Mouse (Mus musculus): ENCODE results near the gene Pou6f1. TPM values are rescaled to one million over a fixed set of nuclear protein-coding genes. Genes with fewer than 3 reads are reported as not detected.

Gene Pou6f1
- total RNA-seq (2021) = 10 to 100 TPM; 30.7 to 34.4 TPM
- long read RNA-seq, experiment 1, partial matches to known transcripts = 0 of 4 reads
- long read RNA-seq, experiment 1, other reads (novel, unspliced or antisense) = 4 of 4 reads
- long read RNA-seq, experiment 2, partial matches to known transcripts = 4 of 15 reads
- long read RNA-seq, experiment 2, other reads (novel, unspliced or antisense) = 9 of 15 reads

GRCm38 (mm10) chr15:100599276-100600046 lies at the start of gene Pou6f1:
Pou6f1 (minus strand) TSS chr15:100599984.
- DNase-seq (ENCODE audit: low spot score in 2 of 2) = no peak

GRCm38 (mm10) chr15:100646161-100646560 lies 46.4 kb upstream of the Pou6f1 start:
- no peak for DNase-seq (ENCODE audit: low spot score in 2 of 2)

GRCm38 (mm10) chr15:100642451-100642850 lies 42.7 kb upstream of the Pou6f1 start:
- no peak for DNase-seq (ENCODE audit: low spot score in 2 of 2)

- DNase-seq (ENCODE audit: low spot score in 2 of 2) = no peak
Observed at GRCm38 (mm10) chr15:100641226-100641810, 41.5 kb upstream of the Pou6f1 start.

- no peak for DNase-seq (ENCODE audit: low spot score in 2 of 2)
Observed at GRCm38 (mm10) chr15:100639972-100640750, 40.4 kb upstream of the Pou6f1 start.

- peak in 1 of 2 experiments; percentile 46 for DNase-seq (ENCODE audit: low spot score in 2 of 2)
Observed at GRCm38 (mm10) chr15:100637661-100638060, 37.9 kb upstream of the Pou6f1 start.

GRCm38 (mm10) chr15:100636700-100637501 lies 37.1 kb upstream of the Pou6f1 start, which contains the start of gene Smagp:
Smagp (minus strand) TSS chr15:100636940.
- DNase-seq (ENCODE audit: low spot score in 2 of 2) = no peak

- no peak for DNase-seq (ENCODE audit: low spot score in 2 of 2)
Observed at GRCm38 (mm10) chr15:100635851-100636645, 36.3 kb upstream of the Pou6f1 start.

GRCm38 (mm10) chr15:100635239-100635638 lies 35.5 kb upstream of the Pou6f1 start:
- DNase-seq (ENCODE audit: low spot score in 2 of 2) = no peak

- DNase-seq (ENCODE audit: low spot score in 2 of 2) = no peak
Observed at GRCm38 (mm10) chr15:100633341-100633740, 33.6 kb upstream of the Pou6f1 start.

- no peak for DNase-seq (ENCODE audit: low spot score in 2 of 2)
Observed at GRCm38 (mm10) chr15:100632323-100632722, 32.5 kb upstream of the Pou6f1 start.

- no peak for DNase-seq (ENCODE audit: low spot score in 2 of 2)
Observed at GRCm38 (mm10) chr15:100631454-100632170, 31.8 kb upstream of the Pou6f1 start.

GRCm38 (mm10) chr15:100630126-100630525 lies 30.3 kb upstream of the Pou6f1 start:
- no peak for DNase-seq (ENCODE audit: low spot score in 2 of 2)

- DNase-seq (ENCODE audit: low spot score in 2 of 2) = no peak
Observed at GRCm38 (mm10) chr15:100628797-100629196, 29.0 kb upstream of the Pou6f1 start.

GRCm38 (mm10) chr15:100627774-100628370 lies 28.1 kb upstream of the Pou6f1 start:
- no peak for DNase-seq (ENCODE audit: low spot score in 2 of 2)

GRCm38 (mm10) chr15:100627287-100627686 lies 27.5 kb upstream of the Pou6f1 start:
- no peak for DNase-seq (ENCODE audit: low spot score in 2 of 2)

- DNase-seq (ENCODE audit: low spot score in 2 of 2) = no peak
Observed at GRCm38 (mm10) chr15:100624435-100624834, 24.7 kb upstream of the Pou6f1 start.

- DNase-seq (ENCODE audit: low spot score in 2 of 2) = no peak
Observed at GRCm38 (mm10) chr15:100623754-100624153, 24.0 kb upstream of the Pou6f1 start.

- DNase-seq (ENCODE audit: low spot score in 2 of 2) = no peak
Observed at GRCm38 (mm10) chr15:100622164-100622563, 22.4 kb upstream of the Pou6f1 start.
